Mouse (Mus musculus) CH12.LX (cell line): ENCODE measurements around the gene Slc4a8.

Experiments
- CHD1 ChIP-seq: IDR thresholded peaks from 2 replicates; pipeline ENCODE4 v1.6.1; 2012; ENCODE audit warnings: low read depth, low read length, improper control_type of control experiment, inconsistent platforms
- EP300 ChIP-seq: IDR thresholded peaks from 2 replicates; pipeline ENCODE4 v1.6.1; 2011; ENCODE audit warnings: low read length, improper control_type of control experiment
- GABPA ChIP-seq: IDR thresholded peaks from 2 replicates; pipeline ENCODE4 v1.6.1; 2012; ENCODE audit warnings: low read depth, low read length, improper control_type of control experiment, inconsistent platforms; ENCODE audit not compliant: insufficient replicate concordance
- MAFK ChIP-seq: IDR thresholded peaks from 2 replicates; pipeline ENCODE4 v1.6.1; 2011; ENCODE audit warnings: low read length, improper control_type of control experiment; ENCODE audit not compliant: insufficient replicate concordance
- MAZ ChIP-seq: IDR thresholded peaks from 2 replicates; pipeline ENCODE4 v1.6.1; 2012; ENCODE audit warnings: low read depth, mild to moderate bottlenecking, inconsistent platforms, low read length, improper control_type of control experiment, moderate library complexity

DNA sequence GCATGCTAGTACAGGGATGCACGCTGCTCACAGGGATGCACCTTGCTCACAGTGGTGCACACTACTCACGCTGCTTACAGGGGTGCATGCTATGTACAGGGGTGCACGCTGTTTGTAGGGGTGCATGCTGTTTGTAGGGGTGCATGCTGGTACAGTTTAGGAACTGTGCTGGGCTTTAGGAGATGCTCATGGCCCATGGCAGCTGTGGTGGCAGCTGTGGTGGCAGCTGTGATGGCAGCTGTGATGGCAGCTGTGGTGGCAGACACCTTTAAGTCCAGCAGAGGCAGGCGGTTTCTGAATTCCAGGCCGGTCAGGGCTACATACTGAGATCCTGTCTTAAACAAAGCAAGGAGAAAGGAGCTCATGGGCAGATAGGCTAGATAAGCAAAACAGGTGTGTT, 8.8 kb downstream of the Slc4a8 start:
- TF ChIP-seq GABPA = no peak
- TF ChIP-seq EP300 = no peak
- no peak for TF ChIP-seq CHD1
- TF ChIP-seq MAFK = no peak
- TF ChIP-seq MAZ = no peak
